Mouse (Mus musculus) brain, embryonic 14.5 days (tissue): Measurements from ENCODE around the gene Rxfp2.

Source experiments
- CTCF ChIP-seq: fragments of 200-500 bp; IDR thresholded peaks from 2 replicates; pipeline ENCODE4 v1.5.1; 2012; ENCODE audit warnings: inconsistent platforms, mild to moderate bottlenecking, moderate library complexity, borderline replicate concordance; ENCODE audit not compliant: insufficient read depth, insufficient read length; ENCODE audit errors: extremely low read depth
- POLR2A ChIP-seq: fragments of 200-500 bp; IDR thresholded peaks from 2 replicates; pipeline ENCODE4 v1.6.1; 2012; ENCODE audit warnings: mild to moderate bottlenecking, inconsistent platforms, borderline replicate concordance; ENCODE audit not compliant: poor library complexity, insufficient read depth, insufficient read length, severe bottlenecking; ENCODE audit errors: extremely low read depth

- TF ChIP-seq CTCF (no peak), POLR2A (no peak)
Observed at GRCm38 (mm10) chr5:150083190-150083589, 64.7 kb downstream of the Rxfp2 start.
